Mouse (Mus musculus): ENCODE measurements at regions not wholly inside any gene's neighbourhood (a gene's known extent, or its start where the extent isn't known, plus 50 kb on each side); places are given as distances from the start of the nearest gene placed in this dataset.

DNA sequence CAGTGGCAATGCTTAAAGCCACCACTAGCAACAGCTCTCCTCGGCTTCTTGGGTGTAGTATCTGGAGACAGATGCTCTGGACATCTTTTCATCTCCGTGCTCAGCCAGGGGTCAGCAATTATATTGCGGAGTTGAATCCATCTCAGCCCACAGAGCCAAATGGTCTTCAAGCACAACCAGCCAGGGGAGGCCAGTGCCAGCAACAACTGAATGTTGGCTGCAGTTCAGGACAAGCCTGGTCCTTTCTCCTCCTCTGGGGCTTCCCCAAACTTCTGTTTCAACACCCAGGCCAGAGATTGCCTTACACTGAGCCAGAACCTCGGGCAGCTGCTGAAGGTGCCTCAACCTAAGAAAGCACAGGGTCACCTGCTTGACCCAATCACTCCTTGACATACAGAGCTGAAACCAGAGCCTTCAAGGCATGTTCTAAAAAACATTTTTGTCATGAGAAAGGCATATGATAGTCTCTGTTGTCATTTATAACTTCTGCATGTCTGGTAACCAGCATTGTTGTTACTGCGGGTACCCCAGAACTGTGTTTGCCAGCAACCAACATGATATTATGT, 169.9 kb upstream of the Lef1 start:
- DNase-seq (ENCODE audit: low spot score in 2 of 2) = peak in 1 of 2 experiments; percentile 8

DNA sequence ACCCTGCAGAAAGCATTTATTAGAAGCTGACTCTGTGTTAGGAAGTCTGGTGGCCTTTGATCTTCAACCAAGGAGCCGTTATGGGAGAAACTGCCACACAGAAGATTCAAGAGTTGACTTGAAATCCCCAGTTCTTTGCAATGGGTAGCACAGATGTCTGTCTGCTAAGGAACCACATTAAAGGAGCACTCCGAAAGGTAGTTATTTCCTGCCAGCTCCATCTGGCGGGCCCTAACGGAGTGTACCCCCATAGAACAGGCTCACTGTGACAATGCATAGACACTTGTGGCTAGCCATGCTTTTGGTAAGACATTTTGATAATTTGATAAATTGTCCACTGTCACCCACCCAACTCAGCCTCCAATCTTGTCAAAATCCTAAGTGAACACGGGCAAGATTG, 173.3 kb upstream of the Lef1 start:
- no peak for DNase-seq (ENCODE audit: low spot score in 2 of 2)

DNA sequence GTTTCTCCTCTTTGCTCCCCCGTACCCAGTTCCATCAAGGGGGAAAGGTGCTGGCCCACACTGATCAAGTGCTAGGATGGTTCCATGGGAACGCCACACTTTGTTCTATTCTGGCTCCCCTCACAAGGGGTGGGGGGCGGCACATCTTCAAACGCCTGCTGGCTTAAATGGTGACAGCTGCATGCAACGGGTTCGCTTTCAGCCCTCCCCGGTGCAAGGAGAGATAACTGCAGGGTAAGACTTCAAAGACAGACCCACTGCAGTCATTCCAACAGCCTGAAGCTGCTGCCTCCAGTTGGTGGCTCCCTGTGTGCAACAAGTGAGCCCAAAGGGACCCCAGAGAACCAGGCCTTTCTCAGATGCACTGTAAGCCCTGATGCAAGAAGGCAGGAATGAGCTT, 173.9 kb upstream of the Lef1 start:
- no peak for DNase-seq (ENCODE audit: low spot score in 2 of 2)

DNA sequence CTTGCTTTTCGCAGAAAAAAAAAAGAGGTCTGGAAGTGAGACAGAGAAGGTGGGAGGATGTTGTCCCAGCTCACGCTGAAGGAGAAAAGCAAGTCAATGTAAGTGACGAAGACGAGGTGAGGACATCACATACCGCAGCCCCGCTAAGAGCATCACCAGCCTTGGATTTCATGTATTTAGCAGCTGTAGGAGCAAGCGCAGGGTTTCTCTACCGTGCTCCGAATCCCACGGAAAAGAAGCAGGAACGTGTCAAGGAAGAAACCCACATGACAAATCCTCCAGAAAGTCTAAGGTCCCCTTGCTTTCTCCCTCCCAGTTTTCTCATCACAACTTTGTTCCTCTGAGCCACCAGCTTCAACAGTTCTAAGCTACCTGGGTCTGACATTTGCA, 174.3 kb upstream of the Lef1 start:
- DNase-seq (ENCODE audit: low spot score in 2 of 2) = no peak

DNA sequence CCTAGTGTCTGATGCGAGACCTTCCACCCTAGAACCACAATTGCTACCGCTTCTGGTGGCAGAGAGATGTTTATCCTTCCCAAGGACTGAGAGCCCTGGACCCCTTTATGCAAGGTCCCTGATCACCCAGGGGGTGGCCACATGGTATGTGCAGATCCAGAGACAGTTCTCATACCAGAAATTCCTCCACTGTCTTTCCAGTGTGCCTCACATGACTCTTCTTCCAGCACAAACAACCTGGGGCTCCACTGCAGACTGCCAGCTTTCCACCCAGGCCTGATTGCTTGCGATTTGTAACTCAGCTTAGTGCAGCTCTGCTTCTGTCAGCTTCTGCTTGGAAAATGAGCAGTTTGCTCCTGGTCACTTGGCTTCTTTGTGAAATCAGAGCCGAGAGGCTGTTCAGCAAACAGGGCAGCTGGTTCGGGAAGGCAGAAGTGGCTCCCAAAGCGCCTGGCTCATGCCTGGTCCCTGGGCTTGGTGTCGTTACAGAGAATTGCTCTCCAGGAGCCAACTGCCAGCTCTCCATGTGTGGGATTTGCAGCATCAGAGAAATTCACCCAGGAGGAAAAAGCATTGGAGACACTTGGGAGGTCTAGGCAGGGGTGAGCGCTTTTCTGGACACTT, 174.9 kb upstream of the Lef1 start:
- DNase-seq (ENCODE audit: low spot score in 2 of 2) = no peak

DNA sequence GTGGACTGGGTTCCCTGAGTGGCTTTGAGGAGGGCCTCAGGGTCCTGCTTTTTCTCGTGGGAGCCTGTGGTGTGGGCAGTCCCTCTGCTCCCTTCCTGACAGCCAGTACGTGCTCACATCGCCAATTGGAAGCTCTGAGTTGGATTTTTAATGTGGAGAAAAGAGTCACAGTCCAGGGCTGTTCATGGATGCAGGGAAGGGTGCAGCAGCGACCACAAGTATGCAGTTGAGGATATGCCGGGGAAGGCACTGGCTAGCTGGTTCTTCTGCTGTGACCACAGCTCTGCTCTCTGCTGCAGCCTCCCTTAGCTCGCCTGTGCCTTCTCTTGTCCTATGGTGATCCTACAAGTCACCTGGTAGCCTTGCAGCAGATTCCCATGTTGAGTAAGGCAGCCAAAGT, 177.5 kb upstream of the Lef1 start:
- no peak for DNase-seq (ENCODE audit: low spot score in 2 of 2)

DNA sequence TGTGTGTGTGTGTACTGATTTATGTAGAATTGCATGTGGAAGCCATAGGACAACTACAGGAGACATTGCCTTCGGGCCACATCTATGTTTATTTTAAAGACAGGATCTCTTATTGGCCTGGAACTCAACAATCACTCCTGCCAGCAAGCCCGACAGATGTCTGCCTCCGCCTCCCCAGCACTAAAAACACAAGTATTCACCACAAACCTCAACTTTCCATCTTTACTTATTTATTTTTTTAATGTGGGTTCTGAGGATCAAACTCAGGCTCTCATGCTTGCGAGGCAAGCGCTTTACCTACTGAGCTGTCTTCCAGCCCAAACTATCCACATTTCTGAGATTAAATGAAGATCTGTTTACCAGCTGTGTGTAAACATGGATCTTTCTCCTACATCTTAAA, 178.0 kb upstream of the Lef1 start:
- no peak for DNase-seq (ENCODE audit: low spot score in 2 of 2)

DNA sequence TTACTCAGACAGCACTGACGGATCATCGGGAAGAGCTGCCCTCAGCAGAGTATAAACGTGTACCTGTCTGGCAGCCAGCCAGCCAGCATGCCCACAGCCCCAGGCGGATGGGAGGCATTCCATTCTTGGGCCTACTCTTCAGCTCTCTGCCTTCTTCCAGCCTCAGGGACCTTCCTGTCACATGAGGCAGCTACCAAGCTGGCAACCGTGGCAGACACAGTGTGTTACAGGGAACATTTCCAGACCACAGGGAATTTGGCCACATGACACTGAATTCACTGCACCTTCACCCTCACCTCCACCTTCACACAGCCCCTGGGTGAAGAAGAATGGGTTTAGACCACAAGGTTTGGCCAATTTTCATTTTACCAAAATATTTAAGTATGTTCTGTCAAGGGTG, 185.3 kb upstream of the Lef1 start:
- DNase-seq (ENCODE audit: low spot score in 2 of 2) = no peak

DNA sequence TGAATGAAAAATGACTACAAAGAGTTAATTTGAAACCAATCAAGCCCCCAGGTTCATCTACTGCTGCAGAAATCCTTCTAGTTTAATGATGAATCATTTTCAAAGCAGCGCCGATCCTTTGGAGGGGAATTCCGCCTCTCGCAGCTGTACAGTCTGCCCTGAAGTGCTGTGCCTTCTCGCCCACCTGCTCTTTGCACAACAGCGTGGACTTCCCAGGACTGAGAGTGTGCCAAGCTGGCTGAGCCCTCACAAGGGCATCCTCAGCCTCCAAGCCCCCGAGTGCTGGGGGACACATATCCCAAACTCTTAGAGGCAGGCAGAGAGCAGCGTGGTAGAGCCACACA, 186.7 kb upstream of the Lef1 start:
- DNase-seq (ENCODE audit: low spot score in 2 of 2) = no peak

DNA sequence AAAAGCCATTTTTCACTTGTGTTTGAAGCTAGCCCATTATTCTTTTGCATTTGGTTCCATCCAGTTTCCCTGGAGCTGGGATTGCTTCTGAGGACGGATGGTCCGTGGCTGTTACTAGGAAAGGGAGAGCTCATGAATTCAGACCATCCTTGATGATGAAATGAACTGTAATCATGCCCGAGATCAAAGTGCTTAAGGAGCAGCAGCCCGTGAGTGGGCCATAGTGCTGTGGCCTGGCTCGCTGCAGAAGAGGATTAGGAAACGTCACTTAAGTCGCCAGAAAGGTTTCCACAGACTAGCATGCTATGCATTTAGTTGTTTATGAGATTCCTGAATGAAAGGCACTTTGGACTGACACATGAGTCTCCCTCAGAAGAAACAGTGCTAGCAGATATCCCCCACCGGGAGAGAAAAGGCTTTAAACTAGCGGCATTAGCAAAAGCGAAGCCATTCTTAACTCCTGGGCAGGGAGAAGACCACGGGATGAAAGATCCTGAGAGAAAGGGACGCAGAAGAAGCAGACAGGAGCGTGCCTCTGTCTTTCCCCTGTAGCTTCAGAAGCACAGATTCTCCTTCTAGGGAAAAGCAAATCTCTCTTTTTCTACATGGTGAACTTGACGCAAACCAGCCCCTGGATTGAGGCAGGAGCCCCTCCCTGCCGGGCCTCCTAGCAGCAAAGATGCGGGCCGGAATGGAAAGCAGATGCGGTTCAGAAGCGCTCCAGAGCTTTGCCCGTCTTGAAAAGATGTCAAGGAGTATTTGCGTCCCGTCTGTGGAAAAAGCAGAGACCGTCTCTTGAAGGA, 187.3 kb upstream of the Lef1 start:
- no peak for DNase-seq (ENCODE audit: low spot score in 2 of 2)

DNA sequence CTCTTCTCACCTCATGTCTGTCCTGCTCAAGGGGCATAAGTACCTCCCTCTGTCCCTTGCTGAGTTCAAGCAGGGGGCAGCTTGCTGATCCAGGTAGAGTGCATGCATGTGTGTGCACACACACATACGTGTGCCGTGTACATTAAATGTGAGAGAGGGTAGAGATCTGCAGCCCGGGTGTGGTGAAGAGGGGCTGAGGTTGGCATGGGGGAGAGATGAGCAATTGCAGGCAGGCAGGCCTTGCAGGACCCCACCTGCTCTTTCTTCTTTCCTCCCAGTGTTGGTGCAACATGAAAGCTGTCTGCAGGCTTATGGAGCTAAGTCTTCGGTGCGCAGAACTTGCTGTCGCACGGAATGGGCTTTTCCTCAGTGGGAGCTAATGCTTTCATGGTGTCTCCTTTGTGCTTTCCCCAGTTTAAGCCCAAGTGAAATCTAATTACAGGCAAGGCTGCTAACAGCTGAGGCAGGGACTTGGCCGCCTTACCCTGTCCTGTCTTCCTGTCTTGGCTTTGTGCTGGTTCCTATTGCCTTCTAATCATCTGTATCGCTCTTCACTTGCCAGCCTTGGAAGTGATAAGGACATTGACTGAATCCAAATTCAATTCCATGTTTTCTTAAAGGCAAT, 188.5 kb upstream of the Lef1 start:
- no peak for DNase-seq (ENCODE audit: low spot score in 2 of 2)

DNA sequence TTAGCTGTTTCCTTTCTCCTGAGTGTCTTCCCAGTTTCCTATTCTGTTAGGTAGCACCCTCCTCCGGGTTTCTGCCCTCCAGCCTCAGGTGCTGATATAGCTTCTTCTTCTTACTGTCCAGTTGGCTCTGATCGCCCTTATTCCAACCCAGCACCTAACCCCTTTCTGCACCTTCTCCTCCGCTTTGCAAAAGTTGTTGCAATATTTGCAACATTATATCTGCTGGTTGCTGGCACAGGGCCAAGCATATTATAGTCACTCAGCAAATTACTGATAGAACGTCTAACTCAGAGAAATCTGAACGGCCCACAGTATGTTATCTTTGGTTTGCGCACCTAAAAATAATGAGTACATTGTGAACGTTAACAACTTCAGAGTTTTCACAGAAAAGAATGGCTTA, 183.6 kb upstream of the Rpl34 start:
- no peak for DNase-seq (ENCODE audit: low spot score in 2 of 2)

DNA sequence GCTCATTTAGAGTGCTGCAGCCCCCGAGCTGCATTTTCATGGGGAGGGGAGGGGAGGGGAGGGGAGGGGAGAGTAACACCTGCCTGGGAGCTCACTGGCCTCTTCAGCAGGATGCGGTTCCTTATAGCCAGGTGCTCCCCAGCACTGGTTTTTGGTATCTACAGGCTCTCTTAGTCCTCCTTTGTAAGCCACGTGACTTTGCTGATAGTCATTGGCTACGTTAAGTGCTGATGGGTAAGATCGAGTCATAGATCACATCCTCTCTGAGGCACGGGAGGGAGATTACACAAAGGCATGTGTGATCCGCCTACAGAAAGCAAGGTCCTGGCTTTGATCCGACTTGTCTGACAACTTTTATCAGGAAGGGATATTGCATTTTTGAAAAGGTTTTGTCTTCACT, 174.9 kb upstream of the Rpl34 start:
- no peak for DNase-seq (ENCODE audit: low spot score in 2 of 2)

DNA sequence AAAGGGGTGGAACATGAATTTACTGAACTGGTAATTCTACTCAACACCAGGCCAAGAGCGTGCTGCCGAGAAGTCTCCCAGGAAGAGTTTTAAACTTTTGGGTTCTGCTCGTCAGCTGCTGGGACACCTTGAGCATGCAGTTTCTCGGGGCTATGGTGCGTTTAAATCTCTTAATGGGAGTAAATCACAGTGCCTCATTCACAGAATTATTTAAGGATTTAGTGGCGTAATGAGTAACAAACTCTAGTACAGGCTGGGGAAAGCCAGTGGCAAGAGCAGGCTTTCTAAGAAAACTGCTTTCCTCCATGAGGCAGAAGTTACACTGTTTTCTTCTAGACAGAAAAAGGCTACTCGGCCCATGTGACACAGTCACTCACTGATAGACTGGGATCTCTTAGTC, 173.1 kb upstream of the Rpl34 start:
- no peak for DNase-seq (ENCODE audit: low spot score in 2 of 2)

DNA sequence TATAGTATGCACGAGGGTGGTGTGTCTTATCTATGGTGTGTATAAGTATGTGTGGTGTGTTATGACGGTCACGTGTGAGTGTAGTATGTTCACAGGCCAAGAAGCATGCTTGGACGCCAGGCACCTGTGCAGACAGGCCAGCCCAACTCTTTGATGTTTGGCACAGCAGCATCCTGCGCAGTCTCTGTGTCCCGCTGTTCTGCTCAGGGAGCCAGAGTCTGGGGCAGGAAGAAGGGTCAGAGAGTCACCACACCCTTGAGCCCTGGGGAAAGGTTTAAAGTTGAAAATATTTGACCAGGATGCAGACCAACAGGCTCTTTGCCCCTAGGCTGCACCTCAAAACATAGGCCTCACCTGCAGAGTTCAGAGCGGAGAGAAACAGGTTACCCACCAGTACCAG, 172.2 kb upstream of the Rpl34 start:
- no peak for DNase-seq (ENCODE audit: low spot score in 2 of 2)

DNA sequence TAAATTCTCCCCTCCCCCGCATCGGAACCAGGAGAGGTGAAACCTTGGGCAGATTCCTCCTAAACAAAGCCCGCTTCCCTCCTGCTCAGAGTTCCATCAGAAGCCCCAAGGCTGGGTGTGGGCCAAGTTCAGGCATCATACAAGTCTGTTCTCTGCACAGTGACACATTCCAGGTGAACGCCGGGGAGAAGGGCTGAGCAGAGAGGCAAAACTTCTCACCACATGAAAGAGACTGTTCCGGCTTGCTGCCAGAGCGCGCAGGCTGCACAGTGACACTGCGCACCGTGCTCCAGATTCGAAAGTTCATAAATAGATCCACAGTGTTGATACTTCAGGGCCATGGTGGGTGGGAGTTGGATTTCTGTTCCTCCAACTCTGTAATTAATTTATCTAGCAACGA, 171.1 kb upstream of the Rpl34 start:
- no peak for DNase-seq (ENCODE audit: low spot score in 2 of 2)

DNA sequence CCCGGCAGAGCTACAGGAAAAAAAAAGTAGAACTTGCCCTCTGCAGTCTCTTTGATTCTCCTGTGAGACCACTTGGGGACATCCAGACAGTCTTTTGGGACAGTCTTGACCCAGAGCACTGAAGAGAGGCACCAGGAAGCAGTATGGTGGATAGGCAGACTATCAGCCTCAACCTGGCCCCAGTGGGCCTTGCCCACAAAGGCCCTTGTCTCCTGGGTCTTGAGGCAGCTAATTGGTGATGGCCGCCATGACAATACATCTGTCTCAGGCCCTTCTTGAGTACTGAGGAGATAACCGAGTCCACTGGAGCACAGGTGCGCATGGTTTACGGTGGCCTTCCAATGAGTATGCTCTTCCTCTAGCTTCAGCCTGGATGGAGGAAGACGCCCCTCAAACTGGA, 170.6 kb upstream of the Rpl34 start:
- no peak for DNase-seq (ENCODE audit: low spot score in 2 of 2)

DNA sequence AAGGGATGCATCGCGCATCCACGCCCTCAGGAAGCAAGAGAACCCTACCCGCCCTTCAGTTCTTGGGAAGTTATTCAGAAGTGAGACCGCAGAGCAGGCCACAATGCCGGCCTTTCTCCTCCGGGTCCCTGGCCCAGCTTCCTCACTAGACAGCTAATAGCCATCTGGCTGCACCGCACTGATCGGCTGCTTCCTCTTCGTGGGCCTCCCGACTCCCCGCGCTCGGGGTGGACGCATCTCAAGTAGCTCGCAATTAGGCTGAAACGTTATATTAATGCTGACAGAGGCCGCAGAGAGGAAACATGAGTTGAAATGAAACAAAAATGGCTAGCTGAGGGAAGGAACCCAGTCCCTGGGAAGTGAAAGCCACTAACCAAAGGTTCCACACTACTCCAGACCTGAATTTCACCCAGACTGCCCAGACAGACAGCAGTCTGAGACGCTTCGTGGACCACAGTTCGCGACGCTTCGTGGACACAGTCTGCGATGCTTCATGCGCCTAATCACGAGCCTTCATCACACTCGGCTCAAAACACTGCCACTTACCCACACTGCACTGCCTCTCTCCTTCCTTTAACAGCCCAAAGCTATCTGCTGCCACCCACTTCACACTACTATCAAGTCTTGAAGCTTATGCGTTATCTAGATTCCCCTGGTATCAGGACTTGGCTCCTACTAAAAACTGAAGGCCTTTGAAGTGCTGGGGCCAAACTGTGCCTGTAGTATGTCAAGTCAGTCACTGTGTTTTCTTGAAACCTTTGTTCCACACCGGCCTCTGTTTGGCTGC, 170.0 kb upstream of the Rpl34 start:
- DNase-seq (ENCODE audit: low spot score in 2 of 2) = peak in 1 of 2 experiments; percentile 8

DNA sequence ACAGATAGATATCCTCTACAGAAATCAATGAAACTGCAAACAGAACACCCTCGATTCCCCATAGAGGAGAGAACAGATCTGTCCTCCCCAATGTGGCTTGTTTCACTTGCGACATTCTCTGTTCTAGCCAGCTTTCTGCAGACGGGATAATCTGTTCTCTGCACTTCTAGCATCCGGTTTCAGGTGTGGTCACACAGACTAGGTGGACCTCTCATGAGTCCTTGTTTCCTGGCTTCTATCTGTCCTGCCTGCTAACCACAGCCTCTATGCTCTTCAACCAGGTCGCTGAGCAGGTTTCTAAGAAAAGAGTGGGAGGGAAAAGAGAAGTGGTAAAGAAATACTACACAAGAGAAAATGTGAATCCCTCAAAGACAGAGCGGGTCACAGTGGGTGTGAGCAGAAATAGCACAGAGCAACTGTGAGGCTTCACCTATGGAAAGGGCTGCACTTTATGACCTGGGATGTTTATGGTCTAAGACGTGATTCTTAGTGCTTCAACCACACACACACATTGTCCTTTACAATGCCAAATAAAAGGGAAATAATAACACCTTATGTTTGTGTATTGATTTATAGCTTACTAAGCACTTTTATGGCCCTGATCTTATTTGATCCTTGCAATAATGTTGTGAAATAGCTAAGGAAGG, 164.1 kb upstream of the Rpl34 start:
- DNase-seq (ENCODE audit: low spot score in 2 of 2) = no peak

DNA sequence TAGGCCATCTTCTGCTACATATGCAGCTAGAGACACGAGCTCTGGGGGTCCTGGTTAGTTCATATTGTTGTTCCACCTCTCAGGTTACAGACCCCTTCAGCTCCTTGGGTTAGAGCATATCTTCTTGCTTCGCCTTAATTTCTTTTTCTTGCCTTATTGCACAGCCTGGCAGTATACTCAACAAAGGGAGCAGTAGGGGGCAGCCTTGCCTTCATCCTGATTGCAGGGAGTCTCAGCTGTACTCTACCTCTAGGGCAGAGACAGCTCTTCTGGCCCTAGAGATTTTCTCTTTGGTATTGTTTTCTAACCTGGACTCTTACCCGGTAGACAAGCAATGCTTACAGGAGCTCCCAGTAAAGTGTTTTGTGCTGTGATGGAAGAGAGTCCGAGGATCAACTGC, 161.1 kb upstream of the Rpl34 start:
- no peak for DNase-seq (ENCODE audit: low spot score in 2 of 2)

DNA sequence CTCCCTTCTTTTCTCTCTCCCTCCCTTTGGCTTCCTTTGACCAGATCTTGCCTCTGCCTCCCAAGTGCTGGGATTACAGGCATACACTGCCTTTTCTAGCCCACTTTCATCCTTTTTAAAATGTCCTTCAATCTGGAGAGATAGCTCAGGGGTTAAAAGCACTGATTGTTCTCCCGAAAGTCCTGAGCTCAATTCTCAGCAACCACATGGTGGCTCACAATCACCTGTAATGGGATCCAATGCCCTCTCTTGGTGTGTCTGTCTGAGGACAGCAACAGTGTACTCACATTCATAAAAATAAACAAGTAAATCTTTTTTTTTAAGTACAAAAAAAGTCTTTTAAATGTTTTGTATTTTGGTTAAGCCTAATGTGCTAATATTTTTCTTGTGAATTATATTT, 158.4 kb upstream of the Rpl34 start:
- no peak for DNase-seq (ENCODE audit: low spot score in 2 of 2)

Data from urinary bladder, adult 18-20 months (tissue).